Mouse (Mus musculus) C2C12 (cell line): ENCODE results near the gene Tspan32.

Experiments
- CTCF ChIP-seq: IDR thresholded peaks from one replicate; pipeline ENCODE4 v1.5.1; 2011; ENCODE audit not compliant: control insufficient read depth, insufficient read depth, insufficient read length
- FOSL1 ChIP-seq: IDR thresholded peaks from one replicate; pipeline ENCODE4 v1.8.0; 2011; ENCODE audit warnings: mild to moderate bottlenecking, low read length; ENCODE audit not compliant: poor library complexity, insufficient read depth, severe bottlenecking
- MAX ChIP-seq: IDR thresholded peaks from one replicate; pipeline ENCODE4 v1.6.1; 2011; ENCODE audit warnings: mild to moderate bottlenecking, control low read depth
- MYOG ChIP-seq: IDR thresholded peaks from one replicate; pipeline ENCODE4 v1.6.1; 2011; ENCODE audit not compliant: control insufficient read depth, insufficient read length; ENCODE audit errors: extremely low read depth
- USF1 ChIP-seq: IDR thresholded peaks from one replicate; pipeline ENCODE4 v1.6.1; 2011; ENCODE audit warnings: low read depth, mild to moderate bottlenecking, control low read depth, moderate library complexity

DNA sequence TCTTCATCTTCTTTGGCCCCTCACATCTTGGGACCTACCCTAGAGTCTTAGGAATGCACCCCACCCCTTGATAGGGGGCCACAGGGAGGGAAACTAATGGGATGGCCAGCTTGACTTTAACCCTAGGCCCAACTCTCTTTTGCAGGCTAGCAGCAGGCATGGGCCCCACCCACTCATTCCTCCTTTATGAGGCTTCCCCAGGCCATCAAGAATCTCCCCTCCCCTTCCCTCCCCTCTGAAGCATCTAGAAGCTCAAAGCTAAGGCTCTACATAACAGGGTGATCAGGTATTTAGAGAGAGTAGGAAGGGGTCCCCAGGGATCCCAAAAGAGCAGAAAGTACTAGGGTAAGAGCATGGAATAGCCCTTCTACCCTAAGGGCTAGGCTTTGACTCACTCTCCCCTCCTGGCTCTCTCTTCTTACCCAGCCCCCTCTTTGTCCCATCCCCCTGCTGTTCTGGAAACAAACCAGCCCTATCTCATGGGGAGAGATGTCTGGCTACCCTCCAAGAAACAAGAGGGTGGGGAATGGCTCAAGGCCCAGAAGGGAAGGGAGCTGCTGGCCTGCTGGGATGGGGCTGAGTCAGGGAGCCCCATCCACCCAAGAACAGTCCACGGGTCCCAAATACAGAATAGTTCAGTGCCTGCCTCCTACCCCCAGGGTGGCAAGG is 11.0 kb downstream of the Tspan32 start:
- TF ChIP-seq CTCF: no peak
- no peak for TF ChIP-seq USF1
- TF ChIP-seq MYOG: no peak
- TF ChIP-seq FOSL1: no peak
- TF ChIP-seq MAX: no peak
